Comparison of ENCODE assay signal across 24 mouse cellular contexts in the genomic region with DNA sequence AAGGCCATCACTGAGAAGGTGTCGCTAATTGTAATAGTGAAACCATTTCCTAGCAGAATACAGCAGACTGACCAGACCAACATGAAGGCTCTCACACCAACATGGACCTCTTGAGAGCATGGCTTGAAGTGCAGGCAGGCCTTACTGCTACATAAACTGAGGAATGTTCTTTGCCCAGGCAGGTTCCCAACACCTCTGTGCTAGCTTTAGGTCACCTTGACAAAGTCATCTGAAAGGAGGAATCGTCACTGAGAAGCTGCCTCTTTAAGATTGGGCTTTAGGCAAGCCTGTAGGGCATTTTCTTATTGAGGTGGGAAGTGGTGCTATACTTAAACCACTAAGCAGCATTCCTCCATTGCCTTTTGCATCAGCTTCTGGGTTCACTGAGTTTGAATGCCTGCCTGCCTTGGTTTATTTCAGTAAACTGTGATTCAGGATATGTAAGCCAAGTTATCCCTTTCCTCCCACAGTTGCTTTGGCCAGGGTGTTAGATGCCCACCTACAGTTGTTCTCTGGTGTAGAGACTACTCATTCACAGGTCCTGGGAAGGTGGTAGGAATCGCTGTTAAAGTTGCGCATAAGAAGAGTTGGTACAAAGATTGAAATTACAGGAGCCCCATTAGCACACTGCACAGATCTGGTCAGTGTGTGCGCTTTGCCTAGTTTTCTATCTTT. TPM values are rescaled to one million over a fixed set of nuclear protein-coding genes. Genes with fewer than 3 reads are reported as not detected.
A peak's percentile ranks its signal among the peaks of the same experiment; 100 is the strongest.
DNase-seq lines count a peak whose midpoint lies in the region; ATAC-seq and TF ChIP-seq lines count a peak whose summit lies in the region.
"Had no signal": no experiment of that assay in that cellular context is flagged by ENCODE, and none has a peak within 500 bp of the region (broad histone marks: within the 10 kb centered on the region; RNA-seq: fewer than 3 reads in every experiment).

No protein-coding gene starts in this region.

- H3K27ac ChIP-seq in ES-E14 (ENCODE audit: insufficient read depth, low read depth, low read length, poor library complexity, severe bottlenecking), result peak overlapping the region; percentile 57; the same call in 1 of the 2 replicates
- peak overlapping the region; percentile 8 for H3K27ac ChIP-seq in embryonic fibroblast, embryonic 13.5 days (ENCODE audit: insufficient read depth, low read length)
- H3K27ac ChIP-seq in layer of hippocampus, adult 2 months, result no peak overlapping the region
- no peak overlapping the region for H3K27ac ChIP-seq in midbrain, embryonic 13.5 days
- H3K27ac ChIP-seq: embryonic facial prominence, embryonic 15.5 days; forebrain, embryonic 12.5 days; gastrocnemius, adult 2 months; heart, embryonic 13.5 days; hindbrain, embryonic 15.5 days had no signal

- no peak overlapping the region for H3K4me3 ChIP-seq in ES-E14 (ENCODE audit: insufficient read depth in 1 of 2, low read depth in 1 of 2, low read length in 2 of 2, poor library complexity in 1 of 2, severe bottlenecking in 1 of 2)
- H3K4me3 ChIP-seq in embryonic fibroblast, embryonic 13.5 days (ENCODE audit: insufficient read depth, low read length), result no peak overlapping the region
- H3K4me3 ChIP-seq in layer of hippocampus, adult 2 months, result no peak overlapping the region
- H3K4me3 ChIP-seq in midbrain, embryonic 13.5 days (replicated peaks), result no peak overlapping the region
- H3K4me3 ChIP-seq: embryonic facial prominence, embryonic 15.5 days; forebrain, embryonic 12.5 days; gastrocnemius, adult 2 months; heart, embryonic 13.5 days; hindbrain, embryonic 15.5 days had no signal

- 95% methylated on average over 5 of the region's 5 CpGs for WGBS in midbrain, embryonic 13.5 days

- peaks cover 23% of the 10 kb centered on the region for H3K36me3 ChIP-seq in ES-E14 (ENCODE audit: control insufficient read depth, insufficient read depth, low read length, poor library complexity, severe bottlenecking)
- H3K36me3 ChIP-seq in midbrain, embryonic 13.5 days, result peaks cover 60% of the 10 kb centered on the region

- in situ Hi-C loops in ES-E14 (cut with MboI; ENCODE audit: low sequenced_read_pairs in 2 of 2, unreplicated experiment in 2 of 2), result no loop called here

- no peak for TF ChIP-seq CTCF in embryonic fibroblast, embryonic 13.5 days (IDR thresholded peaks at IDR 0.05; ENCODE audit: borderline replicate concordance, insufficient read depth, low read length)
- no peak for TF ChIP-seq CTCF in layer of hippocampus, adult 2 months (conservative IDR thresholded peaks at IDR 0.05)

- H3K4me2 ChIP-seq in midbrain, embryonic 13.5 days (replicated peaks), result no peak overlapping the region
- H3K4me2 ChIP-seq: embryonic facial prominence, embryonic 15.5 days; forebrain, embryonic 12.5 days; heart, embryonic 13.5 days; hindbrain, embryonic 15.5 days had no signal

- H3K27me3 ChIP-seq in midbrain, embryonic 13.5 days, result no peaks in the 10 kb centered on the region
- H3K27me3 ChIP-seq: embryonic facial prominence, embryonic 15.5 days; forebrain, embryonic 12.5 days; heart, embryonic 13.5 days; hindbrain, embryonic 15.5 days had no signal

- peaks cover 0 to 12% of the 10 kb centered on the region in 2 experiments; a peak in 2 of 4 replicates for H3K4me1 ChIP-seq in ES-E14 (ENCODE audit: control insufficient read depth in 2 of 2, insufficient read depth in 2 of 2, low read length in 2 of 2, poor library complexity in 1 of 2)
- H3K4me1 ChIP-seq in embryonic fibroblast, embryonic 13.5 days (ENCODE audit: control insufficient read depth, insufficient read depth, low read length), result peaks cover 4% of the 10 kb centered on the region
- peaks cover 10% of the 10 kb centered on the region for H3K4me1 ChIP-seq in midbrain, embryonic 13.5 days (replicated peaks)

- peak; percentile 60; the same call in 1 of the 2 replicates for ATAC-seq in frontal cortex, adult (ENCODE audit: low TSS enrichment)
- ATAC-seq in midbrain, embryonic 13.5 days, result no peak
- ATAC-seq in activated CD4-positive, CD25-positive, alpha-beta regulatory T cell, adult 4 months, result no peak
- ATAC-seq: forebrain, embryonic 16.5 days; intestine, embryonic 16.5 days had no signal

- H3K9ac ChIP-seq in ES-E14 (ENCODE audit: insufficient read depth, low read depth, low read length, poor library complexity, severe bottlenecking), result 0 out of 2 replicates have a peak overlapping the region, but pooled peaks have one; percentile 23
- H3K9ac ChIP-seq in midbrain, embryonic 13.5 days (replicated peaks), result no peak overlapping the region
- H3K9ac ChIP-seq: embryonic facial prominence, embryonic 15.5 days; forebrain, embryonic 12.5 days; heart, embryonic 13.5 days; hindbrain, embryonic 15.5 days had no signal

- no peak for TF ChIP-seq POLR2A in embryonic fibroblast, embryonic 13.5 days (IDR thresholded peaks at IDR 0.05; ENCODE audit: low read depth, low read length)

- DNase-seq in frontal cortex, postnatal 14 days (ENCODE audit: low spot score in 2 of 2), result no peak
- DNase-seq in ES-E14 (ENCODE audit: low read depth, low spot score), result no peak
- no peak for DNase-seq in layer of hippocampus, adult 2 months (ENCODE audit: low spot score in 2 of 2)
- DNase-seq: adrenal gland, adult 8-10 months; adrenal gland, postnatal 36 days; B cell, adult 2 months; cerebellum, adult 11 months; cerebellum, adult 8-10 months; cerebellum, postnatal 14 days; embryo, embryonic 11 days; gastrocnemius, adult 2 months; gastrocnemius, postnatal 25 days; heart, postnatal 36 days had no signal

- no peaks in the 10 kb centered on the region for H3K9me3 ChIP-seq in ES-E14 (ENCODE audit: control insufficient read depth, insufficient read depth, low read depth, low read length)
- no peaks in the 10 kb centered on the region for H3K9me3 ChIP-seq in midbrain, embryonic 13.5 days
- H3K9me3 ChIP-seq: embryonic facial prominence, embryonic 15.5 days; forebrain, embryonic 12.5 days; G1E; heart, embryonic 13.5 days; hindbrain, embryonic 15.5 days had no signal

TF ChIP-seq in ES-E14, 5 proteins besides CTCF, POLR2A, EP300 and RAD21:
- TF ChIP-seq MAFK (IDR thresholded peaks at IDR 0.05; ENCODE audit: insufficient read depth, low read depth, low read length), result no peak
- TF ChIP-seq HCFC1 (IDR thresholded peaks at IDR 0.05; ENCODE audit: borderline replicate concordance, insufficient read depth, low read length), result no peak
- TF ChIP-seq ZC3H11A (IDR thresholded peaks at IDR 0.05; ENCODE audit: borderline replicate concordance, low read depth, low read length), result no peak
- TF ChIP-seq CHD2 (IDR thresholded peaks at IDR 0.05; ENCODE audit: low read depth, low read length), result no peak
- TF ChIP-seq ZNF384 (IDR thresholded peaks at IDR 0.05; ENCODE audit: low read depth, low read length), result no peak

RNA-seq across cellular contexts. Expression of a gene that starts 5.2 kb away (rescaled TPM):
- total RNA-seq in ES-E14 (2012; rRNA removed), result 9.6 and 17.1 TPM in 2 replicates
- 17.8 and 22.1 TPM in 2 replicates for polyA plus RNA-seq in embryonic fibroblast, embryonic 13.5 days (2011; ENCODE audit: insufficient read length, low read depth, missing spikeins)
- 10 to 100 TPM; 15.0 to 19.6 TPM for total RNA-seq in layer of hippocampus, adult 2 months (2021)
- polyA plus RNA-seq in midbrain, embryonic 13.5 days (2015; fragmentation: Nextera tagmentation; extraction: Ambion mirVana), result 39.2 and 44.9 TPM in 2 replicates
- 10 to 100 TPM; 52.3 to 56.8 TPM for polyA plus RNA-seq in activated CD4-positive, CD25-positive, alpha-beta regulatory T cell, adult 4 months (2017; shearing (Covaris generic))

RNA-seq across cellular contexts. Expression of a gene that starts 11.1 kb away (rescaled TPM):
- 1,251 and 1,343 TPM in 2 replicates for total RNA-seq in ES-E14 (2012; rRNA removed)
- polyA plus RNA-seq in embryonic fibroblast, embryonic 13.5 days (2011; ENCODE audit: insufficient read length, low read depth, missing spikeins), result 1,951 and 2,046 TPM in 2 replicates
- total RNA-seq in layer of hippocampus, adult 2 months (2021), result 100 to 1,000 TPM; 607 to 624 TPM
- polyA plus RNA-seq in midbrain, embryonic 13.5 days (2015; fragmentation: Nextera tagmentation; extraction: Ambion mirVana), result 668 and 675 TPM in 2 replicates
- 1,000 to 10,000 TPM; 3,242 to 3,314 TPM for polyA plus RNA-seq in activated CD4-positive, CD25-positive, alpha-beta regulatory T cell, adult 4 months (2017; shearing (Covaris generic))

RNA-seq across cellular contexts. Expression of a gene that starts 11.4 kb away (rescaled TPM):
- 99.2 and 151 TPM in 2 replicates for total RNA-seq in ES-E14 (2012; rRNA removed)
- 26.9 and 39.7 TPM in 2 replicates for polyA plus RNA-seq in embryonic fibroblast, embryonic 13.5 days (2011; ENCODE audit: insufficient read length, low read depth, missing spikeins)
- 1 to 10 TPM; 2.6 to 4.8 TPM for total RNA-seq in layer of hippocampus, adult 2 months (2021)
- polyA plus RNA-seq in midbrain, embryonic 13.5 days (2015; fragmentation: Nextera tagmentation; extraction: Ambion mirVana), result 9.3 and 10.9 TPM in 2 replicates
- polyA plus RNA-seq in activated CD4-positive, CD25-positive, alpha-beta regulatory T cell, adult 4 months (2017; shearing (Covaris generic)), result 1 to 10 TPM; 5.6 to 7.7 TPM

RNA-seq across cellular contexts. Expression of a gene that starts 50.7 kb away (rescaled TPM):
- 0.48 and 0.54 TPM in 2 replicates for total RNA-seq in ES-E14 (2012; rRNA removed)
- 2.5 and 3.1 TPM in 2 replicates for polyA plus RNA-seq in embryonic fibroblast, embryonic 13.5 days (2011; ENCODE audit: insufficient read length, low read depth, missing spikeins)
- 1 to 10 TPM; 2.8 to 2.9 TPM for total RNA-seq in layer of hippocampus, adult 2 months (2021)
- 2.8 and 3.7 TPM in 2 replicates for polyA plus RNA-seq in midbrain, embryonic 13.5 days (2015; fragmentation: Nextera tagmentation; extraction: Ambion mirVana)
- 10 to 100 TPM in 1 of 2 experiments, 1 to 10 TPM in 1; 4.4 to 12.2 TPM for polyA plus RNA-seq in activated CD4-positive, CD25-positive, alpha-beta regulatory T cell, adult 4 months (2017; shearing (Covaris generic))
- polyA plus RNA-seq: G1E had no signal

Comparison
In these comparisons a context has a peak if more than half of its experiments do, and no peak if none do; other contexts are left out.
1. H3K27ac ChIP-seq: peak in ES-E14 (single experiment) and embryonic fibroblast, embryonic 13.5 days (single experiment); none in layer of hippocampus, adult 2 months (single experiment) and midbrain, embryonic 13.5 days (single experiment).